Mouse (Mus musculus): ENCODE data around the gene Tshb.

The Tshb gene

DNA sequence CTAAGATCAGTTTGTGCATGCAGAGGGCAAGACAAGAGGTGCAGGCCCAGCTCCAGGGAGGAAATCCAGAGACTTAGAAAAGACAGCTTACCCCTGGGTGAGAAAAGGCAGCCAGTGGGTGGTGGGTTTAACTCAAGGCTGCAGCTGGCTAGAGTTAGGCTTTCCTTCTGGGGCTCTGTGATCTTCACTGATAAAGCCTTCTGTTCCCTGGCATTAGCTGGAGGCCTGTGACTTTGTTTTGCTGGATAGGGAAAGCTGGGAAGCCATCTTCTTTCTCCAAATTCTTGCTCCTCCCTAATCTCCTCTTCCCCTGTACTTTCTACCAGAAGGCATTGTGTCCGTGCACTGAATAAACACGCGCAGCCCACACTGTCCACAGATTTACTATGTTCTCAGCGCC, 39.8 kb downstream of the Tshb start:
- in situ Hi-C loops (cut with MboI; ENCODE audit: low pct_unique_long_range_greater_than_20kb in 1 of 2, low sequenced_read_pairs in 2 of 2, unreplicated experiment in 1 of 2) = no loop called here

DNA sequence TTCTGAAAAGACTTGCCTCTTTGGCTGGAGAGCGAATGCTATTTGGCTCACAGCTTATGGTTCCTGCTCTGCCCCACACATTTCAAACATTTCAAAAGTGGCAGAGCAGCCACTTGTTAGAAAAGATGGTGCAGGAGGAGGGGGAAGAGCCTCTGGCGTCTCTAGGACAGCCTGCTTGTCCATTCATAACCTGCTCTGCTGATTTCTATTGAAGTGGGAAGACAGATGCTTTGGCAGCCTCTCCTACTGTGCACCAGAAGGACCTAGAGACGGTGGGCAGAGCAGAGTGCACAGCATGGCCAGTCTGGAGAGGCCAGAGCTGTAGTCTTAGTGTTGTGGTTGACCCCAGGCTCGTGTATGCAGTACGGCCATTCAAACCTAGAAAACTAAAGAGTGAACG, 43.6 kb downstream of the Tshb start:
- in situ Hi-C loops (cut with MboI; ENCODE audit: low pct_unique_long_range_greater_than_20kb in 1 of 2, low sequenced_read_pairs in 2 of 2, unreplicated experiment in 1 of 2) = no loop called here

DNA sequence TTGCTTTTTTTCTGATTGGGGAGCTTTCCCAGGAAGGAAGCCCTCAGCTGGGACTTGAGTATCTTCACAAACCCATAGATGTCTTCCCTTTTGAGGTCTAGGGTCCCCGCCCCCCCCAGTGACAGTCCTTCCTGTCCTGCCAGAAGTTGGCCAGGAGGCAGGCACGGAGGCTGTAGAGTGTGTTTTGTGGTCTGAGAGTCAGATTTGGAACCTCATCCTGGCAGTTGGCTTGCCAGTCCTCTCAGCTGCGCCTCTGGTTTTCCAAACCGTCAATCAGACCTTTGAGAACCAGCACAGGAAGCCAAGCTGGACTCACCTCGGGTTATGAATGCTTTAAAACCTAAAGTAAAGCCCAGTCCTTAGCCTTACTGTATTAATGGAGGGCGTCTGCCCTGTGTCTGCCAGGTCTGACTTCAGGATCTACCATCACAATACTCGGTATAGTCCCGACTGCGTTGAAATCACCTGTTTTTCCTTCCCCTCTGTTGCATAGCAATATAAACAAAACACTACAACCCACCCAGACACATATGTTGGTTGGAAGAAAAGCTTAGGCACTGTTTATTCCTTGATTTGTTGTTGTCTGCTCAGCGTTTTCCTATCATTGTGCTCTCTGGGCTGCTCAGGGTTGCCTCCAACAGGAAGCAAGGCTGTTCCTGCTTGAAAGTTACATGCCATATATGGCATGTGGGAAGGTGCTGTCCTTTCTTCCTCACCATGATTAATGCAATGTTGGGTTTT, 44.2 kb downstream of the Tshb start:
- in situ Hi-C loops (cut with MboI; ENCODE audit: low pct_unique_long_range_greater_than_20kb in 1 of 2, low sequenced_read_pairs in 2 of 2, unreplicated experiment in 1 of 2) = no loop called here

GRCm38 (mm10) chr3:102737106-102737505, 45.4 kb downstream of the Tshb start:
- in situ Hi-C loops (cut with MboI; ENCODE audit: low pct_unique_long_range_greater_than_20kb in 1 of 2, low sequenced_read_pairs in 2 of 2, unreplicated experiment in 1 of 2) = no loop called here

- in situ Hi-C loops (cut with MboI; ENCODE audit: low pct_unique_long_range_greater_than_20kb in 1 of 2, low sequenced_read_pairs in 2 of 2, unreplicated experiment in 1 of 2) = no loop called here
Measured at GRCm38 (mm10) chr3:102736436-102736835, 46.1 kb downstream of the Tshb start.

DNA sequence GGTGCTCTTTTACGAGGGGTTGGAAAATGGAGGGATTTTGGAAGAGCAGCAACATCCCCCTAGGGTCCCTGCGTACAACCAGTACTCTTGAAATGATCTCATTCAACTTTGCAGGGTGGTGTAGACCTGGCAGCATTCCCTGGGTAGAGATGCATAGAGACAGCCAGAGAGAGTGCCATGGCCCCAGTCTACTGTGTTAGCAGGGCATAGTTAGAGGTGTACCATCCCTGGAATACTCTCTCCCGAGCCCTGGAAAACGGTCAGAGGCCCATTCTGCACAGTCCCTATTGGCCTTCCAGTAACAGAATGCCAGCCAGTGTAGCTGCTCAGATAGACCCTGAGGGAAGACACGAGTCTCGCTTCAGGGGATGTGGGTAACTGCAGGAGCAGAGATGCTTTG, 46.9 kb downstream of the Tshb start:
- in situ Hi-C loops (cut with MboI; ENCODE audit: low pct_unique_long_range_greater_than_20kb in 1 of 2, low sequenced_read_pairs in 2 of 2, unreplicated experiment in 1 of 2) = no loop called here

DNA sequence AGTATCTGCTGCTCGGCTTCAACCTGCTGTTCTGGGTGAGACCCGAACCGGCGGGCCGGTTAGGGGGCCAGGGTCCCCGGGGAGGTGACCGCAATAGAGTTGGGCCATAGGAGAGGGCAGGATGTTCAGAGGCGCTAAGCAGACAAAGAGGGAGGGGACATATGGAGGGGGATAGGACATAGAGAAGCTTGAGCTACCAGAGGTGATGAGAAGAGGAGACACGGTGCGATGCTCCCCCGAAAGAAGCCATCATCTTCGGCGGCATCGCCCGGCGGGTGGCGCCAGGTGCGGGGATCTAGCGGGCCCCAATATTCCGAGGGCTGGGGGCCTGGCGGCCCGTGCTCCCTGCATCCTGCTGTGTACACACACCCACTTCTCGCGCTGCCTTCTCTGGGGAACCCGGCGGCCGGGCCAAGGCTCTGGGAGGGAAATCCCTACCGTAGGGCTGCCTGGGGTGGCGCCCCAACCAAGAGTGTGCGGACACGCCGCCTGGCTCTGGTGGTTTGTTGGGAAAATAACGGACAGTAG, 47.4 kb downstream of the Tshb start:
- in situ Hi-C loops (cut with MboI; ENCODE audit: low pct_unique_long_range_greater_than_20kb in 1 of 2, low sequenced_read_pairs in 2 of 2, unreplicated experiment in 1 of 2) = no loop called here

DNA sequence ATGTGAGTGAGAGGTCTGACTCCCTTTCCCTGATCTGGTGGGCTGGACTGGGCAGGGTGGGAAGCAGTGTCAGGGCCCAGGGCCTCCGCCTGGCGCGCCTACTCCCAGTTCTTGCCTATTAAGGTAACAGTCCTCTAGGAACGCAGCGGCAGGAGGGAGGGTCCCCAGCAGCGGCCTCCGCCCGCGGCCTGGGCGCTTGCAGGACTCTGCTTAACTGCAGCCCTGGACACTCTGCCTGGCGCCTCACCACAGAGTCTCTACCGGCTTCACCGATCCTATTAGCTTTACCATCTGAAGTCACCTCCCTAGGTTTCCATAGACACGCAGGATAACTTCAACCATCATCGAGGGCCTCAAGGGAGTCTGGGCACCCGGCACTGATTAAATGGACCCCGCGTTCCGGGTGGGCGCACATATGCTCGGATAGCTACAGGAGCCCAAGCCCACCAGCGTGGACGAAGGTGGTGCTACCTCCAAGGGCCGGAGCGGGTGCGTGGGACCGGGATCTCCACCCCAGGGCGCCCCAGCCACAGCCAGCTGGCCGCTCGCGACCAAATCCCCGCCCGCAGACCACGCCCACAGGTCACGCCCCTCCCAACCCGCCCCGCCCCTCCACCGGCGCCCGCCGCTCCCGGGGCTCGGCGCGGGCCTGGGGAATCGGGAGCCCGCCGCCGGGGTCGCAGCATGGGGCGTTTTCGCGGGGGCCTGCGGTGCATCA, 48.0 kb downstream of the Tshb start, which contains the start of gene Tspan2:
Tspan2 (plus strand) TSS at position 217 of the 718 bp plus-strand sequence.
- in situ Hi-C loops (cut with MboI; ENCODE audit: low pct_unique_long_range_greater_than_20kb in 1 of 2, low sequenced_read_pairs in 2 of 2, unreplicated experiment in 1 of 2) = no loop called here

DNA sequence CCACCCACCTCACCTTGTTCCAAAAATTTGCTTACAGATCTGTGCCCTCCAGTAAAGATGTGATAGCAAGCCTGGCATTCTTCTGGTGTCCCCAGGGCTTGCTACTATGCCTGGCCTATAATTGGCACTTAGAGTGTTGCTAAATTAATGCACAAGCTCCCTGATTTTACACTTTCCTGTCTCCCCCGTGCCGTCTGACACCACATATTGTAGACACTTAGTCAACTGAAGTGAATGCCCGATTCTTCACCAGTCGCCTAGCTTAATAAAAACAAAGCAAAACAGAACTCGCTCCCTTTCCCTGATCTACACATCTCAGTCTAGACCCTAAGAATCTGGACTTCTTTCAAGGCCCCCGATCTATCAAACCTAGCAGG, 48.6 kb downstream of the Tshb start:
- in situ Hi-C loops (cut with MboI; ENCODE audit: low pct_unique_long_range_greater_than_20kb in 1 of 2, low sequenced_read_pairs in 2 of 2, unreplicated experiment in 1 of 2) = no loop called here

DNA sequence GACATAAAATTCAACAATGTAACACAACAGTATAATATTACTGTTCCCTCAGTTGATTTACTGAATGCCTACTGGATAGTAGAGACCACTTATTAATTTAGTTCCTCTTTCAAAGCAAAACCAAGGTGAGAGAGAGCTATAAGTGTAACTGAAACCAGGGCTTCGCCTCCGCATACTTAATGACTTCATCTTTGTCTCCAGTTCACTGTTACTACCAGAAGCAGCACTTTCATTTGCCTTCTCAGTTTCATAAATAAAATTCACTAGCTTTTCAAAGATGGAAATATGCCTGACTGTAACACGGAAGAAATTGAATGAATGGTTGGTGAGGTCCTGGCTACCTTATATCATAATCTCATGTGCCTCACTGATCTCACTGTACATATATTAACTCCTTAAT, 49.5 kb downstream of the Tshb start:
- in situ Hi-C loops (cut with MboI; ENCODE audit: low pct_unique_long_range_greater_than_20kb in 1 of 2, low sequenced_read_pairs in 2 of 2, unreplicated experiment in 1 of 2) = no loop called here

- in situ Hi-C loops (cut with MboI; ENCODE audit: low pct_unique_long_range_greater_than_20kb in 1 of 2, low sequenced_read_pairs in 2 of 2, unreplicated experiment in 1 of 2) = no loop called here
Measured at GRCm38 (mm10) chr3:102732619-102733018, 49.9 kb downstream of the Tshb start.

- in situ Hi-C loops (cut with MboI; ENCODE audit: low pct_unique_long_range_greater_than_20kb in 1 of 2, low sequenced_read_pairs in 2 of 2, unreplicated experiment in 1 of 2) = no loop called here
Measured at GRCm38 (mm10) chr3:102731112-102731511, 51.4 kb downstream of the Tshb start.

- in situ Hi-C loops (cut with MboI; ENCODE audit: low pct_unique_long_range_greater_than_20kb in 1 of 2, low sequenced_read_pairs in 2 of 2, unreplicated experiment in 1 of 2) = no loop called here
Measured at GRCm38 (mm10) chr3:102729416-102729815, 53.1 kb downstream of the Tshb start.

Measured in mouse embryonic stem cell (cell line).